Mouse (Mus musculus): ENCODE measurements around the gene Kctd19.

GRCm38 (mm10) chr8:105393089-105393787, 20.1 kb downstream of the Kctd19 start:
- TF ChIP-seq GATA1 (IDR thresholded peaks at IDR 0.05; ENCODE audit: borderline replicate concordance, low read length) (no peak), FLI1 (IDR thresholded peaks at IDR 0.05; ENCODE audit: low read length) (no peak)
